Mouse (Mus musculus): ENCODE data around the gene Naif1.

- TF ChIP-seq POLR2A (IDR thresholded peaks at IDR 0.05; ENCODE audit: low read depth, low read length): no peak
- no peak for TF ChIP-seq CTCF (conservative IDR thresholded peaks at IDR 0.05; ENCODE audit: insufficient read depth, insufficient read length, low read depth, low read length)
Observed at GRCm38 (mm10) chr2:32424796-32425195, 25.5 kb upstream of the Naif1 start.
